Mouse (Mus musculus): ENCODE measurements around the gene Ncl.

DNA sequence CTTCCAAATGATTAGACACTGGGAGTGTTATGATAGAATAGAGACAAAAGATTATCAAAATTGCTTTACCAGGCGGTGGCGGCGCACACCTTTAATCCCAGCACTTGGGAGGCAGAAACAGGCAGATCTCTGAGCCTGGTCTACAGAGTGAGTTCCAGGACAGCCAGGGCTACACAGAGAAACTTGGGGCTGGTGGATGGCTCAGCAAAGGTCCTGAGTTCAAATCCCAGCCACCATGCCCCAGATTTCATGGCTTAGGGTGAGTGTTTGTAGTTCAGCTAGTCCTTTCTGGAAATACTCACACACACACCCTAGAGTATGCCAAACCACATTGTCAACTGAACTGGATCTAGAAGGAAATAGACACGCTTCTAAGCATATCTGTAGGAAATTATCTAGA, 14.1 kb downstream of the Ncl start:
- no peak for TF ChIP-seq CTCF (IDR thresholded peaks at IDR 0.05; ENCODE audit: borderline replicate concordance, insufficient read depth, low read length)
- no peak for TF ChIP-seq POLR2A (IDR thresholded peaks at IDR 0.05; ENCODE audit: low read depth, low read length)
